Mouse (Mus musculus): Measurements from ENCODE around the gene Gm45716.

Gene Gm45716

DNA sequence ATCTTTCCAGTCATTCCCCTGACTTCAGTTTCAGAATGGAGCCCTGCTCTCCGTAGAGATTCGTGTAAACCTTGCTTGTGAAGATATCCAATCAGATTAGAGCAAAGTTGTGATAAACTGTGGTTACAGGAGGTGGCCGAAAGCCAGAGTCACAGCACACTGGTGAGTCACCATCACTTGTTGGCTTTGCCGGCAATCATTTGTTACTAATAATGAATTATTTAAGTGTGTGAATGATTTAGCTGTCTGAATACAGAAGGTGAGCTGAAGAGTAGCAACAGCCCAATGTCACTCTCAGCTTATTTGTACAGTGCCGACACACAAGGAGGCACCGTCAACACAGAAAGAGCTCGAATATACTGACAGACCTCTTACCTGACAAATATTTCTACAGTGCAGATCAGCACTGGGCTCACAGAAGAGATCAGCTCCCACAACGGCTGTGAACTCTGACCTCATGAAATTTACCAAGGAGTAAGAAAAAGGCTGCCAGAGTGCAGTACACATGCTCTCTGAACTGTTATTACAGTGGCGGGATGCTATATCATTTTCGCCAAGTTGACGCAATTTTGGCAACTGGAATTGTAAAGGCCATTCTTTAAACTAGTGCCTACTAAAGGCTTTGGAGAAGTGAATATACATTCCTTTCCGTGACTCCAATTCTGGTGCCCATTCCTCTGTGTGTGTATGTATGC lies 9.2 kb downstream of the Gm45716 start:
- in situ Hi-C loops (cut with MboI; ENCODE audit: unreplicated experiment in 2 of 2): loop anchor here in 1 of 2 experiments (10.0 kb wide), 1 partner anchor 108 kb away; no protein-coding TSS in a partner anchor

- in situ Hi-C loops (cut with MboI; ENCODE audit: unreplicated experiment in 2 of 2): loop anchor here in 1 of 2 experiments (10.0 kb wide), 1 partner anchor 107 kb away; no protein-coding TSS in a partner anchor
Observed at GRCm38 (mm10) chr11:90198048-90198447, 10.6 kb downstream of the Gm45716 start.

DNA sequence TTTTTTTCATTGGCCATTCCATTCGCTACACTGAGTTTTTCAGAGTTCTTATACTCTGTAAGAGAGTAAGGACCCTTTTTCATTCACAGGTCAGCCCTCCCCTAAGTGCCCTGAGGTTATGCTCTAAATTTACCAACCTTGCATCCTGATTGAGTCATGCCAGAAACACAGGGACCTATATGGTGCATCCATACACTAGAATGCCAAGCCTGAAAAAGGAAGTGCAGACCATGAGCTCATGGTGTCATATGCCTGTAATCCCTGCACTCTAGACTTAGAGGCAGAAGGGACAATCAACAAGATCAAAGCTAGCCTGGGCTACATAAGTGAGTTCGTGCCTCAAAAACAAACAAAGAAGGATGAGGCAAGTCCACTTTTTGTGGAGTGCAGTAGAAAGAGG lies 13.3 kb downstream of the Gm45716 start:
- in situ Hi-C loops (cut with MboI; ENCODE audit: unreplicated experiment in 2 of 2): no loop called here

DNA sequence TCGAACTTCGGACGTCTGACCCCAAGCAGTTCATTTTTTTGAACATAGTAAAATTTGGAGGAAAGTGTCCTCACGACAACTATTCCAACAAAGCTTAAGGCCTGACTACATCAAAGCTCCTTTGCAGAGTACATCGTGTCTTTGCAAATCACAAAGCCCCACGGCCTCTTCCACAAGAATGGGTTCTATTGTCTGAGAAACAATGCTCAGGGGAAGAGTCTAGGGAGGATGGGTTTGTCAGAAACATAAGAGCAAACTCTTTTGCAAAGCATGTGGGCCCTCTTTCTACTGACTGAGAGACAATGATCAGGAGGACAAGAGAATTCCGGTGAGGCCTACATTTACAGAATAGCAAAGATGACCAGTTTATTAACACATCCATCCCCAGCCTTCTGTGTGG lies 26.8 kb downstream of the Gm45716 start:
- in situ Hi-C loops (cut with MboI; ENCODE audit: unreplicated experiment in 2 of 2): no loop called here

GRCm38 (mm10) chr11:90220022-90220645 lies 32.7 kb downstream of the Gm45716 start:
- in situ Hi-C loops (cut with MboI; ENCODE audit: unreplicated experiment in 2 of 2): no loop called here

DNA sequence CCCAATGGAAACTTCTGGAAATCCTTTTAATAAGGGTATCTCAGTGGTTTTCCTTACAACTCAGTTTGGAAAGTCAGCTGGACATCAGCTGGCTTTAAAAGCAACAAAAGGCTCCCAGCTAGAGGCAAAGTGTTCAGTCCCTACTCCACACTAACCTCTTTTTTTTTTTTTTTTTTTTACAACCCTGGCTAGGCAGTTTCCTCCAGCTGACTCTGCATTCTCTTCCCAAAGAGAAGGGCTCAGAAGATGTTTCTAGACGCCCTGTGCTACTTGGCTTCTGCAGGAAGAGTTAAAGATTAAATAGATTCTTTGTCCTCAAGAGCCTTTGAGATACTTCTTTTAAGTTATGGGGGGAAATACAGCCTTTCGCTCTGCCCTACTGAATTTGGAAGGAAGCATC lies 33.3 kb downstream of the Gm45716 start:
- in situ Hi-C loops (cut with MboI; ENCODE audit: unreplicated experiment in 2 of 2): no loop called here

- in situ Hi-C loops (cut with MboI; ENCODE audit: unreplicated experiment in 2 of 2): no loop called here
Observed at GRCm38 (mm10) chr11:90224914-90225470, 37.5 kb downstream of the Gm45716 start.

- in situ Hi-C loops (cut with MboI; ENCODE audit: unreplicated experiment in 2 of 2): no loop called here
Observed at GRCm38 (mm10) chr11:90227000-90227922, 39.8 kb downstream of the Gm45716 start.

- in situ Hi-C loops (cut with MboI; ENCODE audit: unreplicated experiment in 2 of 2): no loop called here
Observed at GRCm38 (mm10) chr11:90228251-90228949, 40.9 kb downstream of the Gm45716 start.

DNA sequence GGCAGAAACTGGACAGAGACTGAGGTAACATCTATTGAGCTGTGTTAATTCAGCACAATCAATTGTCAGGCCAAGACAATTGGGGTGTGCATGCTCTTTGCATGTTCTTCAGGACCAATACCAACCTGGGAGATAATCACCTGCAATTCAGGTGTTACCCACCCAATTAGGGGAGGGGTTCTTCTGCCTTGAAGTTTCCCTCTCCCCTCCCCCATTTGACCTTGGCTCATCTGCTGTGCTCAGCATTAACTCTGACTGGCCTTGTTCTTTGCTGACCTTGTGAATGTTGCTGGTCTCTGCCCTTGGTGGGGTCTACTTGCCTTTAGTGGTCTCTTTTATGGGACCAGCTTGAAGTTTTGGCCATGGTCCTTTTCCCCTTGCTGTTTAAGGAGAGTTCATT lies 42.3 kb downstream of the Gm45716 start:
- in situ Hi-C loops (cut with MboI; ENCODE audit: unreplicated experiment in 2 of 2): no loop called here

GRCm38 (mm10) chr11:90230671-90231070 lies 43.2 kb downstream of the Gm45716 start:
- in situ Hi-C loops (cut with MboI; ENCODE audit: unreplicated experiment in 2 of 2): no loop called here

- in situ Hi-C loops (cut with MboI; ENCODE audit: unreplicated experiment in 2 of 2): no loop called here
Observed at GRCm38 (mm10) chr11:90231631-90232030, 44.1 kb downstream of the Gm45716 start.

- in situ Hi-C loops (cut with MboI; ENCODE audit: unreplicated experiment in 2 of 2): no loop called here
Observed at GRCm38 (mm10) chr11:90232685-90233084, 45.2 kb downstream of the Gm45716 start.

- in situ Hi-C loops (cut with MboI; ENCODE audit: unreplicated experiment in 2 of 2): no loop called here
Observed at GRCm38 (mm10) chr11:90235221-90235620, 47.7 kb downstream of the Gm45716 start.

- in situ Hi-C loops (cut with MboI; ENCODE audit: unreplicated experiment in 2 of 2): no loop called here
Observed at GRCm38 (mm10) chr11:90237616-90238015, 50.1 kb downstream of the Gm45716 start.

GRCm38 (mm10) chr11:90238657-90239056 lies 51.2 kb downstream of the Gm45716 start:
- in situ Hi-C loops (cut with MboI; ENCODE audit: unreplicated experiment in 2 of 2): no loop called here

DNA sequence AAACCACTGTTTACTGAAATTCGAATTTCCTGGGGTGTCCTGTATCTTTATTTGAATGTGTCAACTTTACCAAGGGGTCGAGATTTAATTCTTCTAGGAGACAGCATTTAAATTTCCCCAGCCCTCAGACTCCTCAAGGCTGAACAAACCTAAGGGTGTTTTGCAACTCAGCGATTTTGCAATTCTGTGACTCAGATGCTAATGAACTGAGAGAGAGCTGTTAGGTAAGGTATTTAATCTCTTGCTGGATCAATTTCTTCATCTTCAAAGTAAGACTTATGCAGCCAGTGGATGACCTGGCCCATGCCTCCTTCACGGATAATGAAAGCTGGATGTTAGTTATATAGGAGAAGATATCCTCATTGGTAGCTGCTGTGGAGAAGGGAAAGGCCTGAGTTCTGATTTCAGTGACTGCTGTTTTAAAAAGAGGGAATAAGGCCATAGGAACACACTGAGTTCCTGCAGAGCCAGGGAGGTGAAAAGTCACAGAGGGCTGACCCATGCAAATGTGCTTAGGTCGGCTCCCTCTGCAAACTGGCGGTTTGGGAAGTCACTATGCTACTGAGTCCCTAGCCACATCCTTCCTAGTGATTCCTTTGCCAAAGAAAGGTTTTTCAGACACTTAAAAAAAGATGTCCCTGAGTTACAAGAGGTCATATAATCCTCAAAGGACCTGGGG lies 53.3 kb downstream of the Gm45716 start:
- in situ Hi-C loops (cut with MboI; ENCODE audit: unreplicated experiment in 2 of 2): no loop called here

- in situ Hi-C loops (cut with MboI; ENCODE audit: unreplicated experiment in 2 of 2): no loop called here
Observed at GRCm38 (mm10) chr11:90241874-90242273, 54.4 kb downstream of the Gm45716 start.

- in situ Hi-C loops (cut with MboI; ENCODE audit: unreplicated experiment in 2 of 2): no loop called here
Observed at GRCm38 (mm10) chr11:90243300-90243699, 55.8 kb downstream of the Gm45716 start.

GRCm38 (mm10) chr11:90245630-90246029 lies 58.1 kb downstream of the Gm45716 start:
- in situ Hi-C loops (cut with MboI; ENCODE audit: unreplicated experiment in 2 of 2): no loop called here
